Mouse (Mus musculus) T-helper 1 cell (primary cell): Measurements from ENCODE around the gene Brd4.

Experiments
- in situ Hi-C: fragments of 300-600 bp; cut with MboI, MseI; formaldehyde crosslinking; loops from one replicate; pipeline ENCODE4 v1.15.1; 2025; ENCODE audit warnings: high pct_unique_total_duplicates

The Brd4 gene

GRCm38 (mm10) chr17:32284262-32285137 lies at the start of gene Brd4:
TSS of gene Brd4 (minus strand) at chr17:32284722.
- in situ Hi-C loops, result no loop called here

GRCm38 (mm10) chr17:32333675-32334303 lies 49.3 kb upstream of the Brd4 start:
- in situ Hi-C loops, result no loop called here

DNA sequence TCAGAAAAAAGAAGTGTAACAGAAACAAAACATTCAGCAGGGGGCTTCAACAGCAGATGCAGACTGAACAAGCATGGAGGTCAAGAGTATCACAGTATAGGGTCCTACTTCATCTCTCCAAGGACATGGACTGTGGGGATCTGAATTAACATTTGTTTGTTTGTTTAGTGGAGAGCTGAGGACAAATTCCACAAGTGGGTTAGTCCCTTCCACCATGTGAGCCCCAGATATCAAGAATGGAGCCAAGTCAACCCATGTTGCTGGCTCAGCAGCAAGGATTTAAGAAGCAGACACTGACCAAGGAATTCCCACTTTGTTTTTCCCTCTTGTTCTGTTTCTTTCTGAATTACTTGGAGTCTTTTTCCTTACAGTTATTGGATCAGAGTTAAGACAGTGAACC lies 43.0 kb upstream of the Brd4 start:
- in situ Hi-C loops, result no loop called here

DNA sequence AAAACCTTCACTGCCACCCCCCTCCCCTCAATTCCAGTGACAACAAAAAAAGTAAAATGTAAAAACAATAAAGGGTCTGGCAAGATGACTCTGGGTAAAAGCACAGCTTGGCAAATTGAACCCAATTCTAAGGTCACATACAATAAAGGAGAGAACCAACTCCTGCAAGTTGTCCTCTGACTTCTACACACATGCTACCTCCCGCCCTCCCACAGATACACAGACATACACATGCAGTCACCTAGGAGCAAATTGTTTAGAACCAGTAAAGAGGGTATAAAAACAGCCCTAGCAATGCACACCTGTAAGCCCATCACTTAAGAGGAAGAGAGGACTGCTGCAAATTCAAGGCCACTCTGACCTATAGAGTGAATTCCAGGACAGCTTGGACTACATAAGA lies 38.3 kb upstream of the Brd4 start:
- in situ Hi-C loops, result no loop called here

DNA sequence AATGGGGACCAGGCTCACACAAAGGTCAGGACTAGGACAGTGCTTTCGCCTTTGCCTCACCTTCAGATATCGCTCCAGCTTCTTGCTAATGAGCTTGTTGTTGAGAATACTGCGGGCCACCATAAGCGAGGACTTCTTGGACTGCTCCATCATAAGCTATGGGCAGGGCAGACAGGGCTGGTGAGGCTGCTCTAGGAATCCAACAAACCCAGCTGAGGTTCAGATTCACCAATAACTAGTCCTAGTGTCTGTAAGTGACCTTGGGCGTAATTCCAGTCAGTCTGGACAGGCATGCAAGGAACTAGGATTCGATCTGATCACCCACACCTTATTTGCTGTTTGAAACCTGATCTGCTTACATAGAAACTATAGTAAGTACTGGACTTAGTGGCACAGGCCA lies 37.3 kb upstream of the Brd4 start:
- in situ Hi-C loops, result no loop called here

DNA sequence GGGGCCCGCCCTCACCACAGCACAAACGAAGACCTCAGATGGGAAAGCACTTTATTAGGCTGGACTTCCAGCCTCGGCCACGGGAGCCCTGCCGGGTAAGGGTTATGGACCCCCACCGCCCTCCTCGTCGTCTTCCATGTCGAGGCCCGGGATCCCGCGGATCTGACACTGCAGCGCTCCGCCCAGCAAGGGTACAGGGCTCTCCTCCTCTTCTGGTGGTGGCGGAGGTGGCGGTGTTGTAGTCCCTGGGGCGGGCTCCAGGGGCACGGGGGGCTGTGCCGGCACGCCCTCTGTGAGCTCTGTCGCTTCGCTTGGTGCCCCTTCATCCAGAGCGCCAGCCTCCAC lies 36.8 kb upstream of the Brd4 start:
- in situ Hi-C loops, result no loop called here

GRCm38 (mm10) chr17:32320597-32321389 lies 36.3 kb upstream of the Brd4 start, which contains the start of gene Akap8:
TSS of gene Akap8 (minus strand) at chr17:32321238.
- in situ Hi-C loops, result no loop called here

- in situ Hi-C loops, result no loop called here
Measured at GRCm38 (mm10) chr17:32319950-32320349, 35.4 kb upstream of the Brd4 start.

DNA sequence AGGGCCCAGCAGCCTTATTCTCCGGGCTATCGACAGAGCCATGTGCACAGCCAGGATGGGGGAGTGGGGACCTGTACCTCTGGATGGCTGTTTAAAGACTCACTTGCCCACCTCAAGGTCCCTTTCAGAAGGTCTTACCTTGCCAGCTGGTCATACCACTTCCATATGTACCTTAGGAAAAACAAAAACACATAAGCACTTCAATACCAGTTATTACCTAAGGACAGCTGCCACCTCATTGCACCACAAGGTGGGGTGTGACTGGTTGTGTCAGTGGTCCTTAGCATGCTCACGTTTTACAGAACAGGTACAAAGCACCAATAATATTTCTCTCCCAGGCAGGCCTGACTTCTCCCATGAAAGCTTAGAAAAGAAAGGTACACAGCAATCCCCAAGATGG lies 33.2 kb upstream of the Brd4 start:
- in situ Hi-C loops, result no loop called here

DNA sequence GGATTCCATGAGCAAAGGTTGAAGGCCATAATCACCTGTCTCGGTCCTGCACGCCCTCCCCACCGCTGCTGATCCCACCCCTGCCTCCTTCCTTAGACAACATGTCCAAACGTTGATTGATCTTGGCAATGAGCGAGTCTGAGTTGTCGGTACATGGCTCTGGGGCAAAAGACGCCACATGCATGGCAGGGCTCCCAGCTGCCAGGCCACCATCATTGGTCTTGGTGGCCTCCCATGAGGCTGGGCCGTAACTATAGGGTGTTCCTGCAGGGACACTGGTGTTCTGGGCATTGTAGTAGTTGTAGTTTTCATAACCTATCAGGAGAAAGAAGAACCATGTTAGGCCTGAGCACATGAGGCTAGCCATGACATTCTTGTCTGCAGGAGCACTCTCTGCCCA lies 32.5 kb upstream of the Brd4 start:
- in situ Hi-C loops, result no loop called here

DNA sequence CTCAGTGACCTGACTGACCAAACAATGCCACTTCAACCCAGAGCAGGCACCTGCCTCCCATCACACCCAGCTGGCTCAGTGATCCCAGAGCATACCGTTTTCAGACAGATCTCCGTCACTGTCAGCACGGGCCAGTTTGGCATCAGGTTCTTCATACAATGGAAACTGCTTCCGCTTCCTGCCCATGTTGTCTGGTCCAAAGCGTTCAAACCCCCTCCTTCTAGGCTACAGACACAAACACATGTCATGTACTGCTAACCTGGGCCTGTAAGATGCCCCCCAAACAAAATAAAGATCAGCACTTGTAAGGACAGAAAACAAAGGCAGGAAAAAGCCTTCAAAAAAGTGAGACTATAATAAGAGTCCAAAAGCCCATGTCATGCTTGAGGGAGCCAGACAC lies 31.0 kb upstream of the Brd4 start:
- in situ Hi-C loops, result no loop called here

- in situ Hi-C loops, result no loop called here
Measured at GRCm38 (mm10) chr17:32313892-32314291, 29.4 kb upstream of the Brd4 start.

- in situ Hi-C loops, result no loop called here
Measured at GRCm38 (mm10) chr17:32312801-32313200, 28.3 kb upstream of the Brd4 start.

DNA sequence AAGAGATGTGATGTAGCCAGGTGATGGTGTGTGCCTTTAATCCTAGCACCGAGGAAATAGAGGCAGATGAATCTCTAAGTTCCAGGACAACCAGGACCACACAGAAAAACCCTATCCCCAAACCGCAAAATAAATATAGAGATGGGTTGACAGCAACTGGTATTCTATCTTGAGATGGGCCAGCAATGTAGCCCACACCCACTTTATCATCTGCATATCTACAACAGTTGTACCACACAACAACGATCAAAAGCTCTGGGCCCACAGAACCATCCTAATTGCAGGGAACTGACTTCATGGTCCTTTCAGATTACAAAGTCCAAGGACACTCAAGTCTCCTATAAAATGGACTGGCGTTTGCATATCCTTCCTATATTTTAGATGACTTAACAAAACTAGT lies 23.4 kb upstream of the Brd4 start:
- in situ Hi-C loops, result loop anchor here (5.0 kb wide), 1 partner anchor 86 kb away; no protein-coding TSS in a partner anchor

DNA sequence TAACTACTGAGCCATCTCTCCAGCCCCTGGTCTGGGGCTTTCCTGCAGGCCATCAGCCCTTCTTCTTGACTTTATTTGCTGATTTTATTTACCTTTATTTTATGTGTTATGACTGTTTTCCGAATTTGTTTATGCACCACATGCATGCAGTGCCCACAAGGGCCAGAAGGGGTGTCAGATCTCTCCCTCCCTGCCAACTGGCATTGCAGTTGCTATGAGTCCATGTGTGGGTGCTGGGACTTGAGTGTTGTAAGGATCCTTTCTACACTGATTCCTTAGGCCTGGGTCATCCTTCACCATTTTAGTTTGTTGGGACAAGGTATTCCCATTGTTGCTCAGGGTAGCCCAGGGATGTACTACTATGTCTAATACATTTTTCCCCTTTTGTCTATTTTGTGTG lies 13.6 kb upstream of the Brd4 start:
- in situ Hi-C loops, result no loop called here

- in situ Hi-C loops, result no loop called here
Measured at GRCm38 (mm10) chr17:32295901-32296300, 11.4 kb upstream of the Brd4 start.

GRCm38 (mm10) chr17:32295160-32295559 lies 10.6 kb upstream of the Brd4 start:
- in situ Hi-C loops, result no loop called here

GRCm38 (mm10) chr17:32285138-32285670 lies 682 bp upstream of the Brd4 start:
- in situ Hi-C loops, result no loop called here

DNA sequence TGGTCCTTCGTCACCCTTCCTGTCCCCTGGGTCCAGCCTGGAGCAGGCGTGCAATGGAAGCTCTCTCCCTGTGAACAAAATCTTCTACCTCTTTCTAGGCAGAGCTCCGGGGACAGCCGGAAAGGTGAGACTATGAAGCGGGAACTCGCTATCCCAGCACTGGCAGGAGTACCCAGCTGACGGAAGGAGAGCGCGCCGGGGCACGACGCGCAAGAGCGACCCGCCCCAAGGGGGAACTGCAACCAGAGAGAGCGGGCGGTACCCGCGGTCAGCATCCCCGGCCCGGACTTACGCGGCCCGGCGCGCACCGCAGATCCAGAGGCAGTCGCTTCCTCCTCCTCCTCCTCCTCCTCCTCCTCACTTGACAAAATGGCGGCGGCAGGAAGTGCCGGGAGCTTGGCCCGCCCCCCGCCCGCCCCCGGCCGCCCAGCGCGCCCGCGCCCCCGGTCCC lies 726 bp downstream of the Brd4 start:
- in situ Hi-C loops, result no loop called here

DNA sequence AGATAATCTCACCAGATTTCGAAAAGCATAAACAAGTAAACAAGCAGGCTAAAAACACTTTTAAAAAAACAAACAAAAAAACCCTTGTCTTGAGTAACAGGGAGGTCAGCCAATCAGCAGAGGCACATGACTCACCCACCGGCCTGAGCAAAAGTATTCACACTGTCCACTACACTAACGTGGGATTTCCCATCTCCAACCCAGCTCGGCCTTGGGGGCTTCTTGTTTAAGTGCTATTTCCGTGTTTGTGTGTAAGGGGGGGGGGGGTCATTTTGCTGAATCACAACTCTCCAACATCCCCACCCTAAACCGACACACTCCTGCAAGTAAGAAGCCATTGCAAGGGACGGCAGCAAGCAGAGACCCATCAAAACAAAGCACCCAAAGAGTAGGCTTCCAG lies 1.2 kb downstream of the Brd4 start:
- in situ Hi-C loops, result no loop called here

DNA sequence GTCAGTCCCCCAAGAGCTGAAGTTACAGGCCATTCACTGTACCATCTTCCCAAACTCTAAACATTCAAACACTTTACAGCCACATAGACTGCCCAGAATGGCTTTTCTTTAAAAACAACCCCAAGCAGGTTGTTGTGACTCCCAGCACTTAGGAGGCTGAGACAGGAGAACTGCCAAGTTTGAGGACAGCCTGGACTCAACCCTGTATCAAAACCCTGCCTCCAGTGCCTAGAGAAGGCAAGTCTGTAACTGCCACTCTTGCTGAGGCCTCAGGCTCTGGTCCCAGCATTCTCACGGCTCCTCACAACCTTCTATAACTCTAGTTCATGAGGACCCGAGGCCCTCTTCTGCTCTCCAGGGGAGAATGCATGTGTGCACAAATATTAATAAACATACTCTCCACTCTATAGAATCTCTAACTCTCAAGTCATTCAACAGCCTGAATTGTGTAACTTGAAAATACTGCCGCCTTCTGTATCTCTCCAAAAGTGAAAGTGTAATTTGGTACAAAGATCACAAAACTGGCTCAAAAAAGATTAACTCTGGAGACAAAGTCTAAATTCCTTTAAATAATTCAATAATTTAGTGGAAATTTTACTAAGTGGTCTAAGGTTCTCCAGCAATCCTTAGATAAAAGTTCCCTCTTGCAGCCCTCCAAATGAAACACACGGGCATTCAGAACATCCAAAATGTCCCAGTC lies 2.8 kb downstream of the Brd4 start:
- in situ Hi-C loops, result no loop called here
